Mouse (Mus musculus): ENCODE measurements around the gene Cma1. TPM values are rescaled to one million over a fixed set of nuclear protein-coding genes. Genes with fewer than 3 reads are reported as not detected.

Gene Cma1
- polyA plus RNA-seq, 1 experiment, result 1.9 TPM

GRCm38 (mm10) chr14:55929263-55929997 lies 15.0 kb downstream of the Cma1 start:
- Histone ChIP-seq H3K4me3 (replicated peaks; ENCODE audit: extremely low read depth, low read depth, low read length) (no peak overlapping the region), H3K4me1 (ENCODE audit: control insufficient read depth, insufficient read depth, low read length) (0 out of 2 replicates have a peak, but pooled peaks cover 4% of the 10 kb centered on the region)
- TF ChIP-seq CTCF (IDR thresholded peaks at IDR 0.05; ENCODE audit: insufficient read depth, low read length) (no peak), POLR2A (IDR thresholded peaks at IDR 0.05; ENCODE audit: borderline replicate concordance, extremely low read depth, low read depth, low read length) (no peak)
- 58% methylated on average over 12 of the region's 12 CpGs for WGBS
- no peak for DNase-seq

GRCm38 (mm10) chr14:55926847-55927246 lies 17.6 kb downstream of the Cma1 start:
- no peaks in the 10 kb centered on the region for H3K4me1 ChIP-seq (ENCODE audit: control insufficient read depth, insufficient read depth, low read length)
- TF ChIP-seq POLR2A (IDR thresholded peaks at IDR 0.05; ENCODE audit: borderline replicate concordance, extremely low read depth, low read depth, low read length) (no peak), CTCF (IDR thresholded peaks at IDR 0.05; ENCODE audit: insufficient read depth, low read length) (no peak)
- DNase-seq, result no peak
- 80% methylated on average over 4 of the region's 4 CpGs for WGBS
- H3K4me3 ChIP-seq (replicated peaks; ENCODE audit: extremely low read depth, low read depth, low read length), result no peak overlapping the region

- DNase-seq, result no peak
- no peak for TF ChIP-seq POLR2A (IDR thresholded peaks at IDR 0.05; ENCODE audit: borderline replicate concordance, extremely low read depth, low read depth, low read length)
- Histone ChIP-seq H3K4me1 (ENCODE audit: control insufficient read depth, insufficient read depth, low read length) (no peaks in the 10 kb centered on the region), H3K4me3 (replicated peaks; ENCODE audit: extremely low read depth, low read depth, low read length) (no peak overlapping the region)
- 45% methylated on average over 7 of the region's 7 CpGs for WGBS
These were observed 21.8 kb downstream of the Cma1 start for GRCm38 (mm10) chr14:55922475-55923232.

- Histone ChIP-seq H3K4me3 (replicated peaks; ENCODE audit: extremely low read depth, low read depth, low read length) (no peak overlapping the region), H3K4me1 (ENCODE audit: control insufficient read depth, insufficient read depth, low read length) (no peaks in the 10 kb centered on the region)
- TF ChIP-seq CTCF (IDR thresholded peaks at IDR 0.05; ENCODE audit: insufficient read depth, low read length) (peak; percentile 38), POLR2A (IDR thresholded peaks at IDR 0.05; ENCODE audit: borderline replicate concordance, extremely low read depth, low read depth, low read length) (no peak)
- 21% methylated on average over 14 of the region's 14 CpGs for WGBS
- DNase-seq, result peak; percentile 37
These were observed 26.0 kb downstream of the Cma1 start for GRCm38 (mm10) chr14:55918240-55919082.

- no peaks in the 10 kb centered on the region for H3K4me1 ChIP-seq (ENCODE audit: control insufficient read depth, insufficient read depth, low read length)
- TF ChIP-seq POLR2A (IDR thresholded peaks at IDR 0.05; ENCODE audit: borderline replicate concordance, extremely low read depth, low read depth, low read length) (no peak), CTCF (IDR thresholded peaks at IDR 0.05; ENCODE audit: insufficient read depth, low read length) (no peak)
- H3K4me3 ChIP-seq (replicated peaks; ENCODE audit: extremely low read depth, low read depth, low read length), result no peak overlapping the region
- 46% methylated on average over 4 of the region's 4 CpGs for WGBS
- no peak for DNase-seq
These were observed 31.1 kb downstream of the Cma1 start for GRCm38 (mm10) chr14:55913406-55913805.

GRCm38 (mm10) chr14:55905518-55905917 lies 39.0 kb downstream of the Cma1 start:
- Histone ChIP-seq H3K4me1 (ENCODE audit: control insufficient read depth, insufficient read depth, low read length) (no peaks in the 10 kb centered on the region), H3K4me3 (replicated peaks; ENCODE audit: extremely low read depth, low read depth, low read length) (no peak overlapping the region)
- 6% methylated on average over 1 of the region's 1 CpGs for WGBS
- no peak for TF ChIP-seq POLR2A (IDR thresholded peaks at IDR 0.05; ENCODE audit: borderline replicate concordance, extremely low read depth, low read depth, low read length)
- no peak for TF ChIP-seq CTCF (IDR thresholded peaks at IDR 0.05; ENCODE audit: insufficient read depth, low read length)
- no peak for DNase-seq

- DNase-seq, result no peak
- no peak for TF ChIP-seq CTCF (IDR thresholded peaks at IDR 0.05; ENCODE audit: insufficient read depth, low read length)
- no peak for TF ChIP-seq POLR2A (IDR thresholded peaks at IDR 0.05; ENCODE audit: borderline replicate concordance, extremely low read depth, low read depth, low read length)
- peak overlapping the region; percentile 73 for H3K4me3 ChIP-seq (replicated peaks; ENCODE audit: extremely low read depth, low read depth, low read length)
- WGBS, result 9% methylated on average over 12 of the region's 12 CpGs
- peaks cover 4% of the 10 kb centered on the region for H3K4me1 ChIP-seq (ENCODE audit: control insufficient read depth, insufficient read depth, low read length)
These were observed 44.1 kb downstream of the Cma1 start for GRCm38 (mm10) chr14:55900414-55900755.

GRCm38 (mm10) chr14:55899701-55900413 lies 44.6 kb downstream of the Cma1 start, which contains the start of gene Sdr39u1:
Sdr39u1 (minus strand) TSS chr14:55900293.
- TF ChIP-seq CTCF (IDR thresholded peaks at IDR 0.05; ENCODE audit: insufficient read depth, low read length) (no peak), POLR2A (IDR thresholded peaks at IDR 0.05; ENCODE audit: borderline replicate concordance, extremely low read depth, low read depth, low read length) (peak; percentile 77; the same call in 1 of the 2 replicates)
- DNase-seq, result peak; percentile 78
- Histone ChIP-seq H3K4me1 (ENCODE audit: control insufficient read depth, insufficient read depth, low read length) (peaks cover 4% of the 10 kb centered on the region), H3K4me3 (replicated peaks; ENCODE audit: extremely low read depth, low read depth, low read length) (peak within 1 kb of the TSS; percentile 73)
- WGBS, result 2% methylated on average over 39 of the region's 39 CpGs

- WGBS, result 89% methylated on average over 7 of the region's 7 CpGs
- DNase-seq, result no peak
- H3K4me3 ChIP-seq (replicated peaks; ENCODE audit: extremely low read depth, low read depth, low read length), result no peak overlapping the region
- TF ChIP-seq POLR2A (IDR thresholded peaks at IDR 0.05; ENCODE audit: borderline replicate concordance, extremely low read depth, low read depth, low read length), result no peak; the same call in 1 of the 2 replicates
- no peak for TF ChIP-seq CTCF (IDR thresholded peaks at IDR 0.05; ENCODE audit: insufficient read depth, low read length)
- peaks cover 4% of the 10 kb centered on the region for H3K4me1 ChIP-seq (ENCODE audit: control insufficient read depth, insufficient read depth, low read length)
These were observed 45.5 kb downstream of the Cma1 start for GRCm38 (mm10) chr14:55898947-55899346.
